Mouse (Mus musculus) CH12.LX (cell line): Measurements from ENCODE around the gene Eps15. TPM values are rescaled to one million over a fixed set of nuclear protein-coding genes. Genes with fewer than 3 reads are reported as not detected.
A peak's percentile ranks its signal among the peaks of the same experiment; 100 is the strongest.

ENCODE experiments used
- DNase-seq: peaks from one replicate; pipeline ENCODE4 v3.0.0-alpha.2; 2013; ENCODE audit errors: extremely low read depth
- H3K27ac ChIP-seq: 2 replicates; pipeline ENCODE4 v1.5.1; 2012; ENCODE audit warnings: low read depth, mild to moderate bottlenecking, control low read depth, moderate library complexity; ENCODE audit not compliant: insufficient read depth
- H3K27me3 ChIP-seq: replicated peaks from 2 replicates; pipeline ENCODE3; 2012; ENCODE audit warnings: inconsistent platforms
- H3K36me3 ChIP-seq, 2 experiments: replicated peaks in 1 of 2; 2 replicates each; pipeline versions ENCODE3 to v1.6.1; 2012; ENCODE audit warnings: inconsistent platforms in 1 of 2, low read length in 1 of 2, mild to moderate bottlenecking in 1 of 2, mixed read lengths in 1 of 2, moderate library complexity in 1 of 2; ENCODE audit not compliant: control insufficient read depth in 1 of 2, insufficient read depth in 1 of 2
- H3K4me1 ChIP-seq, 2 experiments: 2 replicates each; pipeline ENCODE4 v1.6.1; 2012; ENCODE audit warnings: inconsistent platforms in 1 of 2, moderate library complexity in 1 of 2; ENCODE audit not compliant: insufficient read depth in 2 of 2, control insufficient read depth in 1 of 2
- H3K4me2 ChIP-seq: 2 replicates; pipeline ENCODE4 v1.6.1; 2012; ENCODE audit warnings: low read depth, mild to moderate bottlenecking, control low read depth; ENCODE audit not compliant: poor library complexity, insufficient read depth, severe bottlenecking
- H3K4me3 ChIP-seq, 3 experiments: fragments of 150-350 bp in 1 of 3; sonication (generic) in 1 of 3; replicated peaks in 1 of 3; 2 replicates each; pipeline versions ENCODE3 to v1.5.1; 2011 to 2012; ENCODE audit warnings: low read depth in 2 of 3, low read length in 2 of 3, mild to moderate bottlenecking in 2 of 3, moderate library complexity in 2 of 3, control low read depth in 1 of 3, improper control_type of control experiment in 1 of 3, inconsistent platforms in 1 of 3, mixed read lengths in 1 of 3; ENCODE audit not compliant: poor library complexity in 1 of 3
- H3K79me2 ChIP-seq: replicated peaks from 2 replicates; pipeline ENCODE4 v1.6.1; 2012; ENCODE audit warnings: mild to moderate bottlenecking, moderate library complexity; ENCODE audit not compliant: control insufficient read depth, poor library complexity, insufficient read depth, severe bottlenecking; ENCODE audit errors: extremely low read depth
- H3K9ac ChIP-seq: 2 replicates; pipeline ENCODE4 v1.6.1; 2012; ENCODE audit warnings: low read depth, mild to moderate bottlenecking, control low read depth, moderate library complexity; ENCODE audit not compliant: insufficient read depth
- H3K9me3 ChIP-seq: replicated peaks from 2 replicates; pipeline ENCODE3; 2012; ENCODE audit warnings: low read length, inconsistent platforms, mixed read lengths
- BHLHE40 ChIP-seq: IDR thresholded peaks from 2 replicates; pipeline ENCODE4 v1.6.1; 2011; ENCODE audit warnings: mild to moderate bottlenecking, low read depth, low read length, improper control_type of control experiment
- CHD2 ChIP-seq: IDR thresholded peaks from 2 replicates; pipeline ENCODE4 v1.6.1; 2011; ENCODE audit warnings: low read length, improper control_type of control experiment
- ELF1 ChIP-seq: IDR thresholded peaks from 2 replicates; pipeline ENCODE4 v1.6.1; 2014; ENCODE audit warnings: low read depth, mild to moderate bottlenecking, inconsistent platforms, low read length, improper control_type of control experiment
- EP300 ChIP-seq: IDR thresholded peaks from 2 replicates; pipeline ENCODE4 v1.6.1; 2011; ENCODE audit warnings: low read length, improper control_type of control experiment
- HCFC1 ChIP-seq: IDR thresholded peaks from 2 replicates; pipeline ENCODE4 v1.6.1; 2012; ENCODE audit warnings: low read depth, mild to moderate bottlenecking, inconsistent platforms, low read length, improper control_type of control experiment
- IRF4 ChIP-seq: IDR thresholded peaks from 2 replicates; pipeline ENCODE4 v1.6.1; 2014; ENCODE audit warnings: low read depth, mild to moderate bottlenecking, inconsistent platforms, low read length, improper control_type of control experiment
- JUN ChIP-seq: IDR thresholded peaks from 2 replicates; pipeline ENCODE4 v1.6.1; 2011; ENCODE audit warnings: low read depth, mild to moderate bottlenecking, low read length, improper control_type of control experiment, moderate library complexity; ENCODE audit not compliant: insufficient read depth
- MAFK ChIP-seq: IDR thresholded peaks from 2 replicates; pipeline ENCODE4 v1.6.1; 2011; ENCODE audit warnings: low read length, improper control_type of control experiment; ENCODE audit not compliant: insufficient replicate concordance
- MAZ ChIP-seq: IDR thresholded peaks from 2 replicates; pipeline ENCODE4 v1.6.1; 2012; ENCODE audit warnings: low read depth, mild to moderate bottlenecking, inconsistent platforms, low read length, improper control_type of control experiment, moderate library complexity
- MEF2A ChIP-seq: IDR thresholded peaks from 2 replicates; pipeline ENCODE4 v1.6.1; 2014; ENCODE audit warnings: low read depth, mild to moderate bottlenecking, inconsistent platforms, low read length, improper control_type of control experiment, borderline replicate concordance
- NELFE ChIP-seq: IDR thresholded peaks from 2 replicates; pipeline ENCODE4 v1.6.1; 2011; ENCODE audit warnings: low read depth, low read length, improper control_type of control experiment
- NRF1 ChIP-seq: IDR thresholded peaks from 2 replicates; pipeline ENCODE4 v1.6.1; 2014; ENCODE audit warnings: low read depth, mild to moderate bottlenecking, inconsistent platforms, low read length, improper control_type of control experiment, moderate library complexity
- PAX5 ChIP-seq: IDR thresholded peaks from 2 replicates; pipeline ENCODE4 v1.6.1; 2012; ENCODE audit warnings: low read length, inconsistent platforms, mixed read lengths
- POLR2A ChIP-seq: IDR thresholded peaks from 2 replicates; pipeline ENCODE4 v1.6.1; 2011; ENCODE audit warnings: low read depth, mild to moderate bottlenecking, improper control_type of control experiment, low read length
- POLR2AphosphoS2 ChIP-seq: IDR thresholded peaks from 2 replicates; pipeline ENCODE4 v1.6.1; 2011; ENCODE audit warnings: low read depth, low read length, improper control_type of control experiment
- SIN3A ChIP-seq: IDR thresholded peaks from 2 replicates; pipeline ENCODE4 v1.6.1; 2012; ENCODE audit warnings: low read length, improper control_type of control experiment, inconsistent platforms
- SMC3 ChIP-seq: IDR thresholded peaks from 2 replicates; pipeline ENCODE4 v1.6.1; 2011; ENCODE audit warnings: low read depth, low read length, improper control_type of control experiment
- UBTF ChIP-seq: IDR thresholded peaks from 2 replicates; pipeline ENCODE4 v1.6.1; 2012; ENCODE audit warnings: low read depth, mild to moderate bottlenecking, inconsistent platforms, low read length, improper control_type of control experiment, moderate library complexity
- USF1 ChIP-seq: IDR thresholded peaks from 2 replicates; pipeline ENCODE4 v1.6.1; 2014; ENCODE audit warnings: low read depth, mild to moderate bottlenecking, inconsistent platforms, low read length, improper control_type of control experiment
- USF2 ChIP-seq: conservative IDR thresholded peaks from 2 replicates; pipeline ENCODE4 v1.6.1; 2011; ENCODE audit warnings: low read depth, low read length, improper control_type of control experiment
- ZC3H11A ChIP-seq: IDR thresholded peaks from 2 replicates; pipeline ENCODE4 v1.6.1; 2012; ENCODE audit warnings: low read depth, mild to moderate bottlenecking, inconsistent platforms, low read length, improper control_type of control experiment
- ZKSCAN1 ChIP-seq: IDR thresholded peaks from 2 replicates; pipeline ENCODE4 v1.6.1; 2012; ENCODE audit warnings: low read depth, inconsistent platforms, low read length, improper control_type of control experiment, borderline replicate concordance
- dilution Hi-C: fragments of 300-500 bp; cut with MboI; formaldehyde crosslinking; loops from 2 replicates; pipeline ENCODE4 v1.14.3; 2020; ENCODE audit warnings: low sequenced_read_pairs; ENCODE audit not compliant: extremely low pct_unique_long_range_greater_than_20kb, extremely low pct_ligation_motif_present
- in situ Hi-C: fragments of 300-500 bp; cut with MboI; formaldehyde crosslinking; loops from 3 replicates; pipeline ENCODE4 v1.14.3; 2019; ENCODE audit warnings: low sequenced_read_pairs, low pct_ligation_motif_present, low pct_unique_long_range_greater_than_20kb, mixed read lengths
- polyA plus RNA-seq: library from polyadenylated mRNA; unstranded; fragments of >175 nt; gene quantifications from 2 replicates; pipeline ENCODE4 v1.2.1, GENCODE M21; 2012; ENCODE audit warnings: low read depth; ENCODE audit not compliant: insufficient read length
- total RNA-seq, 2 experiments: library from RNA; depleted of rRNA; stranded (reverse); fragments of 300-350 nt in 1 of 2; fragments of >200 nt in 1 of 2; gene quantifications; 2 replicates each; pipeline ENCODE4 v1.2.3; 2012 to 2014

Eps15 gene
- total and polyA plus RNA-seq, 3 experiments, result 23.4 to 60.4 (median 39.6) TPM

- TF ChIP-seq CHD2, result no peak
- TF ChIP-seq ZC3H11A, result no peak
- no peak for TF ChIP-seq EP300
- TF ChIP-seq BHLHE40, result no peak
- no peak for TF ChIP-seq HCFC1
- TF ChIP-seq MEF2A, result no peak
- no peak for TF ChIP-seq ELF1
- no peak for TF ChIP-seq SIN3A
- no peak for TF ChIP-seq USF2
- no peak for TF ChIP-seq POLR2AphosphoS2
- no peak for TF ChIP-seq USF1
- no peak for TF ChIP-seq POLR2A
- TF ChIP-seq UBTF, result no peak
- no peak for TF ChIP-seq MAZ
- TF ChIP-seq ZKSCAN1, result no peak
- no peak for TF ChIP-seq IRF4
- TF ChIP-seq, all 38 proteins: peak for 0
- Histone ChIP-seq H3K9me3 (no peaks in the 10 kb centered on the region), H3K27me3 (no peaks in the 10 kb centered on the region), H3K4me2 (no peak overlapping the region), H3K36me3 (peaks cover under 1 to 28% of the 10 kb centered on the region in 2 experiments), H3K4me1 (no peaks in the 10 kb centered on the region), H3K79me2 (no peaks in the 10 kb centered on the region), H3K9ac (no peak overlapping the region), H3K27ac (no peak overlapping the region), H3K4me3 (no peak overlapping the region)
- DNase-seq, result no peak
- dilution Hi-C loops (no loop called here), in situ Hi-C loops (no loop called here)
Measured at GRCm38 (mm10) chr4:109343909-109344308, 63.8 kb downstream of the Eps15 start.

- H3K9me3 ChIP-seq, result no peaks in the 10 kb centered on the region
- peaks cover 0 to 16% of the 10 kb centered on the region in 2 experiments; a peak in 2 of 4 replicates for H3K4me1 ChIP-seq
- peaks cover 35 to 70% of the 10 kb centered on the region in 2 experiments for H3K36me3 ChIP-seq
- H3K27me3 ChIP-seq, result no peaks in the 10 kb centered on the region
- no peak for DNase-seq
- H3K79me2 ChIP-seq, result no peaks in the 10 kb centered on the region
- in situ Hi-C loops (no loop called here), dilution Hi-C loops (no loop called here)
- no peak overlapping the region for H3K4me2 ChIP-seq
- TF ChIP-seq MAFK (peak; percentile 69; the same call in 1 of the 2 replicates), NELFE (no peak), PAX5 (no peak), SMC3 (no peak), SIN3A (no peak), JUN (no peak), NRF1 (no peak)
- no peak overlapping the region for H3K9ac ChIP-seq
- no peak overlapping the region for H3K27ac ChIP-seq
- no peak overlapping the region for H3K4me3 ChIP-seq
Measured at GRCm38 (mm10) chr4:109378107-109378506, 98.0 kb downstream of the Eps15 start.
